Mouse (Mus musculus) left cerebral cortex, adult 2 months (tissue): ENCODE results near the gene Il18. TPM values are rescaled to one million over a fixed set of nuclear protein-coding genes. Genes with fewer than 3 reads are reported as not detected.

ENCODE experiments used
- DNase-seq, 2 experiments: peaks; one replicate each; pipeline ENCODE4 v3.0.0; 2021 to 2022; ENCODE audit warnings: low spot score in 2 of 2, mixed read lengths in 1 of 2; ENCODE audit errors: extremely low spot score in 1 of 2
- H3K27ac ChIP-seq: fragments of 200-600 bp; 2 replicates; pipeline ENCODE4 v1.8.1; 2022
- H3K4me3 ChIP-seq: fragments of 200-600 bp; 2 replicates; pipeline ENCODE4 v1.8.1; 2022
- CTCF ChIP-seq: fragments of 200-600 bp; IDR thresholded peaks from 2 replicates; pipeline ENCODE4 v1.8.1; 2022; ENCODE audit warnings: antibody characterized with exemption, mild to moderate bottlenecking, moderate library complexity
- intact Hi-C: fragments of 180-260 bp; cut with DNase I; formaldehyde crosslinking; loops from one replicate; pipeline ENCODE4 v1.15.1; 2025
- total RNA-seq, 2 experiments: library from RNA; stranded (reverse); gene quantifications; 2 replicates each; pipeline ENCODE4 v1.2.3; 2021

The Il18 gene
- total RNA-seq, 2 experiments from 2014 or later = 22.6 to 23.8 TPM

DNA sequence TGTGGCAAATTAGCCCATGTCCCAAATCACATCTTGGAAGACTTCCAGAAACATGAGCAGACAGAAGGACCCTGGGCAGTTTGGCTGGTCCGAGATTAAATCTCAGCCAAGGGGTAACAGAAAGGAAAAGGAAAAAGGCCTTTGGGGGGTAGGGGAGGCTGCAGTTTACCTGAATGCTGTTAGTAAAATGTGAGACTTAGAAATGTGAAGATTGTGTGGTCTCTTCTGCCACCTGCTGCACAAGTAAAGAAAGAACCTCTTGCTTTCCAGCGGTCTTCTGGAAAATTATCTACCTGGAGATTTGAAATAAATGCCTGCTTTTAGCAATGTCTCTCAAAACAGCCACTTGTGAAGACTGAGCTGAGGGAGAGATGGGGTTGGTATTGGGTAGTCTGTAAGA, 23.7 kb upstream of the Il18 start:
- H3K4me3 ChIP-seq = no peak overlapping the region
- intact Hi-C loops = loop anchor here (1.0 kb wide), 1 partner anchor 87 kb away; no protein-coding TSS in a partner anchor
- TF ChIP-seq CTCF = peak; percentile 66
- peak; percentile 33 to 39 for DNase-seq
- no peak overlapping the region for H3K27ac ChIP-seq

DNA sequence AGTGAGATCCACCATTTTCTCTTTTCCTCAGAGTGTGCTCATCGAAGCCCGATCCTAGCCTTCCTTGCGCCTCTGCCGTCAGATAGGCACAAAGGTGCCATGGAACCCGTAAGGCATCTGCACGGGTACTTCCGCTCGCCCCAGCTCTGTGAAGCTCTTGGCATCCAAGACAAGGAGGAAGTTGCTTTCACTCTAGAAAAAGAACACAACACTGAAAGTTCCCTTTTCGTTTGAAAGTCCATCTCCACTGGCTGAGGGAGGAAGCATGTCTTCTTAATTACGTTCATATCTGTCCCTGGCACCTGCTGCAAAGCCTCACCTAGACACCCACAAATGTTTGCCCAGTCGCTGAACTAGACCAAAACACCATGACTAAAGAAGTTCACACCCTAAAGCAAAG, 21.3 kb upstream of the Il18 start:
- no peak for TF ChIP-seq CTCF
- intact Hi-C loops = no loop called here
- peak overlapping the region; percentile 3; the same call in 1 of the 2 replicates for H3K4me3 ChIP-seq
- DNase-seq = no peak
- peak overlapping the region; percentile 54; the same call in 1 of the 2 replicates for H3K27ac ChIP-seq

DNA sequence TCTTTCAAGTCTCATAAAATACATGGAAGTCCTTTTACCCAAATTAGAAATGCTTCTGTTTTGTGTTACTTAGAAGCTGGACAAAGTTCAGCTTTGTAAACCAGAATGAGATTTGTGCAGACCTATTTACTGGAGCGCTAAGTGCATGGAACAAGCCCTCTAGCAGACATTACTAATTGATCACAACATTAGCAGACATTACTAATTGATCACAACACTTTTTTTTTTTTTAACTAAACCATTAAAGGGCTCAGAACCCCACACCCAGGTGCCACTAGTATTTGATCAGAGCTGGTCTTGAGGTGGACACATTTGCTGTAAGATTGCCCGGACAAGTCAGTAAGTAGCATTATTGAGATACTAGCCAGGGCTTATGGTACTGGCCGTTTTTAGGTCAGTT, 20.8 kb upstream of the Il18 start:
- H3K27ac ChIP-seq = peak overlapping the region; percentile 54; the same call in 1 of the 2 replicates
- no peak for TF ChIP-seq CTCF
- intact Hi-C loops = no loop called here
- no peak for DNase-seq
- H3K4me3 ChIP-seq = peak overlapping the region; percentile 3; the same call in 1 of the 2 replicates

DNA sequence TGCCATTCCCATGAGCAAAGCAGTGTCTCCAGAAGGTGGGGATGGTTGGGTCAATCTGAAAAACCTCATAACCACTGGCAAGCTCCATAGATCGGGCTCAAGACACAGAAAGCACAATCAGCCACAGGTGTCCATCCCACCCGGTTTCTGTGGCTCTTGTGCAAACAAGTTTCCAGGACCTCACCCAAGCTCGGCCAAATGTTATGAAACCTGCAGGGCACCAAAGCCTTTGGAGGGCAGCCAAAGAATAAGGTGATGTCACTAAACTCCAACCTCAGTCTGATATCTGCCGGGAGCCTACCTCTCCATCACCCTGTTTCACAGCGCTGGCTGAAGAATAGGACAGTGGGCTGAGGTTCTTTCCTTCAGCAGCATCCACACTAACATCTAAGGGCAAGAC, 18.7 kb upstream of the Il18 start:
- intact Hi-C loops = no loop called here
- TF ChIP-seq CTCF = no peak
- Histone ChIP-seq H3K27ac (no peak overlapping the region), H3K4me3 (no peak overlapping the region)
- DNase-seq = no peak

DNA sequence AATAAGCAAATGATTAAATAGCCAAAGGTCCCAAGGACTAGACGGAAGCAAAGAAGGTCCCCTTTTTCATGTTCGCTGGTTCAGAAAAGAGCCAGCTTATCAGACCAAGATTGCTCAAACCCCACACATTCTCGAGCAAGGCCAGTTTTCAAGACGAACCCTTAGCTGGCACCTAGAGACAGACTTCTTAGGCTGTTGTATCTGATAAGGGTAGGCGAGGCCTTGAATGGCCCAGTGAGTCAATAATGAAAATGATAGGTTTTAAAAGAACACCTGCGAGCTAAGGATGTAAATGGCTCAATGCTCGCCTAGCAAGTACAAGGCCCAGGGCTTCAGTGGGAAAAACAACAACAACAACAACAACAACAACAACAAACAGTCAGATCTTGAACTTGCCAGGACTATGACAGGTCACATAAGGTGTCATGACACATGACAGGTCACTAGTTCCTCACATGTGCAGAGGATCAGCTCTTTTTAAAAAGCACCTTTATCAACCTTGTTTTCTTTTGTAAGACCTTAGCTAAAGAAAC, 18.0 kb upstream of the Il18 start:
- TF ChIP-seq CTCF = no peak
- H3K4me3 ChIP-seq = no peak overlapping the region
- intact Hi-C loops = no loop called here
- no peak for DNase-seq
- H3K27ac ChIP-seq = no peak overlapping the region

DNA sequence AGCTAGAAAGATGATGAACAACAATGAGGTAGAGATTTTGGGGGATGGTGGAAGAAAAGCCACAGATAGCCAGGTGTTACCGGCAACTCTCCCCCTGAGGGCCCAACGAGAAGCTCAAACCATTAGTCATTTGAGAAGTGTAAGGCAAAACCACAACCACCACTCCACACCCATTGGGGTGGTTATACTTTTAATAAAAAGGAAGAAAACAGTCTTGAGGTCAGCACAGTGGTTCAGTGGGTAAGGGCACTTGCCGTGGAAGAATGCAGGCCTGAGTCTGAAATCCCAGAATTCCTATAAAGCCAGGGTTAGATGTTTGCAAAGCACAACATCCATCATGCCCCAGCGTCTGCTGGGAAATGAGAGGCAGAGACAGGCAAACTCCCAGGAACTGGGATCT, 17.3 kb upstream of the Il18 start:
- Histone ChIP-seq H3K4me3 (no peak overlapping the region), H3K27ac (no peak overlapping the region)
- DNase-seq = no peak
- intact Hi-C loops = no loop called here
- no peak for TF ChIP-seq CTCF

DNA sequence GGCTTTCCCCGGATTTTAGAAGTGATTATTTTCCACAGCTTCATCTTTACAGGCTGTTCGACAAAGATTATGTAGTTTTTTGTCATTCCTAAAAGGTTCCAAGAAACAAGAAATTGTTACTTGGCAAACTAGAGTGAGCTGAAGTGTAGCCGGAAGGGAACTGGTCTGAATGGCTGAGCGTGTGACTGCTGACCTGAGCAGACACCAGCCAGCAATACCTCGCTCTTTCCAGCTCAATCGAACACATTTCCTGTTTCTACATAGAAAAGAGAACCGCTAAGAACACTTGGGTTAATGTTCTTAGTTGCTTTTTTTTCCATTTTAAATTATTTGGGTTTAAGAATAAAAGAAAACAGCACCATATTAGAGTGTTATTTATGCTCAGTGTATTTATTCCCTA, 14.5 kb upstream of the Il18 start:
- no peak for TF ChIP-seq CTCF
- no peak for DNase-seq
- intact Hi-C loops = no loop called here
- H3K27ac ChIP-seq = peak overlapping the region; percentile 30
- H3K4me3 ChIP-seq = peak overlapping the region; percentile 22

DNA sequence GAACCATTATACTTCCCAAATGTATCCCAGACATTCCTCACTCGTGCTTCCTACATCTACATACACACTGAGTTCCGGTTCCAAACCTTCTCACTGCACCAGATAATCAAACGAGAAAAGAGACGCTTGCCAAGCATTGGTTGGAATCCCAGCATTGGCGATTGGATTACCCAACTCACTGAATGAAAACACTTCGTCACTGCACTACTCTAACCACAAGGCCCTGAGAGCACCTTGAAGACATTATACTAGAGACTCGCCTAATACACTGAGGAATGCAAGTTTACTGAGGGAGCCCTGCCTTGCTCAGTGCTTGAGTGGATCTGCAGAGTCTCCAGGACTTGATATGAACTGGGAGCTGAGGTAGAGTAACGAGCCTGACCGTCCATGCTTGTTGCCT, 12.2 kb upstream of the Il18 start:
- Histone ChIP-seq H3K4me3 (no peak overlapping the region), H3K27ac (no peak overlapping the region)
- DNase-seq = no peak
- intact Hi-C loops = no loop called here
- TF ChIP-seq CTCF = no peak

DNA sequence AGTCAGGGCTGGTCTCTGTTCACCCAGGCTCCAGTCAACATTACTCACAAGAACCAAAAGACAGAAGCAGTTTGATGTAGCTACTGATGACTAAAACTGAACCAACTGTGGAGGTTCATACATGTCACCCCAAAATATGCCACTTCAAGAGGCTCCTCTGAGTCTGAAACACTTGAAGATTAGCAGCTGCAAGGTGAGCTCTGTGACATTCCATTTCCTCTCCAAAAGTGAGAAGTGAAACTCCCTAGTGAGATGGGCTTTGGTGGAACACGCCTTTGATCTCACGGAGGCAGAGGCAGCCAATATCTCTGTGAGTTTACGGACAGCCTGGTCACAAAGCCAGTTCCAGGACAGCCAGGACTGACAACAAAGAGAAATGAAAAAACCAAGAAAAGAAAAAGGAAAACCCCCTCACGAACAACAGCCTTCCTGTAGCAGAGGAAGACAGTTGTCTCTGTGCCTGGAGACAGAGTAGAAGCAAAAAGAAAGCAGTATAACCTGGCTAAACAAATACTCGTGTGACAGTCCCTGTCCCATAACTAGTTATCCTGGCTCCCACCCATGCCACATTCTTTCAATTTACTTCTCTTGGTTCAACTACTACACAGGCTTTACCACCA, 6.7 kb upstream of the Il18 start:
- no peak for DNase-seq
- H3K27ac ChIP-seq = no peak overlapping the region
- H3K4me3 ChIP-seq = no peak overlapping the region
- TF ChIP-seq CTCF = no peak
- intact Hi-C loops = no loop called here

DNA sequence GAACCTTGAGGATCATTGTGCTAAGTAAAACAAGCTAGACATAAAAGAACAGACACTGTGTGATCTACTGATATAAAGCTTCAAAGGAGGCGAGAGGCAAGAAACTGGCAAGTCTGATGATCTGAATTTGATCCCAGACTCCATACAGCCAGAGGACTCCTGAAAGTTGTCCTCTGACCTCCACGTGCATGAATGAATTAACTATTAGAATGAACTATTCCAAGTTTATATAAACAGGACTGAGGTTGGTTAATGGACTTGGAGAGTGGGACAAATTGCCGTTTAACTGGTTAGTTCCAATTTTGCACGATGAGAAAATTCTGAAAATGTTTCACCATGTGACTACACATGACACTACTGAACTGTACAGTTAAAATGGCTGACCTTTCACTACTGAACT, 5.7 kb upstream of the Il18 start:
- no peak overlapping the region for H3K4me3 ChIP-seq
- no peak overlapping the region for H3K27ac ChIP-seq
- no peak for DNase-seq
- TF ChIP-seq CTCF = no peak
- intact Hi-C loops = no loop called here

DNA sequence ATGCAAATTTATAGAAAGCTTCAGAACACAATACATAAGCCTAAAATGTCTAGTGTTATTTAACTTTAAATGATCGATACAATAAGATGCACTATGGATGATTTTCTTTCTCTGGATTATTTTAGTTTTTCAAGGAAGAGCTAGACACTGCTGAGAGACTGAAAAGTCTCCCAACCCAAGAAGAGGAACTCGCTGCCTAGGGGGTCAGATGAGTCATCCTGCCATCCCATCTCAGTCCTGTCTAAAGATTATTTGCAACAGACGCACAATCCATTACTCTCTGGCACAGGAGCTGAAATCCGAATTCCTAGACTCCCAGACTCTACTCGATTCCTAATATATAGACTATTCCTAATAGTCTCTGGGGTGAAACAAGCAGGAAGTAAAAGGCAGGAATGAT, 2.4 kb upstream of the Il18 start:
- no peak for DNase-seq
- intact Hi-C loops = no loop called here
- no peak overlapping the region for H3K27ac ChIP-seq
- TF ChIP-seq CTCF = no peak
- no peak overlapping the region for H3K4me3 ChIP-seq

DNA sequence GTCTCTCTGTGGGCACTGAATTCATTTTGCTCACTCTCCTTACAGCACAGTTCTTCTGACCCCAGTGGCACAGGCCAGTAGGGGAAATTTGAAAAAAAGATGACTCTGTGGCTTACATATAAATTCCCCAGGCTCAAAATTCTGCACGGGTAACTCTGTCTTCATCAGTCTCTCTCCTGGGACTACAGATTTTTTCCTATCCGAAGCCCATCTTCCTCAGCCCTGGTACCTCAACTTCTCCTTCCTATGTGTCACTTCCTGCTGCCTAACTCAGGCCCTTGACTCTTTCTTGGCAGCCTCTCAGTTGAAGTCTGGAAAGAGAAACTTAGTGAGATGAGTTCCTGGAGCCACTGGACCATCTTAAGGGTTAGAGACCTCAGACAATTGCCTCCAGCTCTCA, 1.1 kb upstream of the Il18 start:
- TF ChIP-seq CTCF = no peak
- no peak overlapping the region for H3K4me3 ChIP-seq
- no peak for DNase-seq
- no peak overlapping the region for H3K27ac ChIP-seq
- intact Hi-C loops = no loop called here

DNA sequence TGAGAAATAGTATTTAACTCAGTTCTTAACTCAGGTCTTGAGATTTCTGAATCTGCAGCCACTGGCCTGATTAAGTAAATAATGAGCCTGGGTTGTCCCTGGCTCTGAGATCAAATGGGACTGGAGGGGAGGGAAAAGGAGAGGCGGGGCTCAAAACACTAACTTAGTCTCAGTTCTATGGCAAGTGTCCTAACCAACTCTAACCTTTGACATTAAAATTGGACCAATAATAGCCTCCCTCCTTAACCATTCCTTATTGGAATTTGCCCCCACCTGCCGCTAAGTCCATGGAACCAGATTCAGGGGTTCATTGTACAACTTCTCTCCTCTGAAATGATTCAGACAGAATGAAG, 443 bp downstream of the Il18 start, which contains the start of gene Bco2:
Gene Bco2 (minus strand): TSS at position 88 of the 353 bp plus-strand sequence.
- no peak for TF ChIP-seq CTCF
- intact Hi-C loops = no loop called here
- Histone ChIP-seq H3K27ac (peak within 1 kb of the TSS; percentile 85), H3K4me3 (peak within 1 kb of the TSS; percentile 33)
- DNase-seq = no peak
